Mouse (Mus musculus) stomach, embryonic 14.5 days (tissue): Measurements from ENCODE around the gene Pcdh15. TPM values are rescaled to one million over a fixed set of nuclear protein-coding genes. Genes with fewer than 3 reads are reported as not detected.

Source experiments
- ATAC-seq: fragments of 200-750 bp; cut with Nextera tagmentation; 2 replicates; pipeline ENCODE4 v1.8.0; 2017; ENCODE audit warnings: low read depth, moderate TSS enrichment; ENCODE audit not compliant: insufficient number of reproducible peaks, insufficient read depth, low FRiP score
- H3K27ac ChIP-seq: fragments of 300-500 bp; sonication (generic); 2 replicates; pipeline ENCODE4 v1.5.1; 2014; ENCODE audit warnings: mild to moderate bottlenecking, low read length, moderate library complexity, mixed read lengths
- H3K27me3 ChIP-seq: fragments of 300-500 bp; sonication (generic); 2 replicates; pipeline ENCODE4 v1.6.1; 2014; ENCODE audit warnings: low read length, control low read depth, mixed read lengths; ENCODE audit not compliant: control insufficient read depth, insufficient read depth
- H3K36me3 ChIP-seq: fragments of 300-500 bp; sonication (generic); 2 replicates; pipeline ENCODE4 v1.6.1; 2014; ENCODE audit warnings: mild to moderate bottlenecking, control low read depth, low read length, moderate library complexity, mixed read lengths; ENCODE audit not compliant: control insufficient read depth, insufficient read depth
- H3K4me1 ChIP-seq: fragments of 300-500 bp; sonication (generic); 2 replicates; pipeline ENCODE4 v1.6.1; 2014; ENCODE audit warnings: low read length, control low read depth, mixed read lengths; ENCODE audit not compliant: control insufficient read depth, insufficient read depth
- H3K4me2 ChIP-seq: fragments of 300-500 bp; sonication (generic); replicated peaks from 2 replicates; pipeline ENCODE4 v1.6.1; 2014; ENCODE audit warnings: low read depth, low read length, control low read depth
- H3K4me3 ChIP-seq: fragments of 300-500 bp; sonication (generic); 2 replicates; pipeline ENCODE4 v1.5.1; 2014; ENCODE audit warnings: low read depth, low read length, control low read depth
- H3K9ac ChIP-seq: fragments of 300-500 bp; sonication (generic); replicated peaks from 2 replicates; pipeline ENCODE4 v1.6.1; 2014; ENCODE audit warnings: low read depth, mild to moderate bottlenecking, control low read depth, low read length, moderate library complexity, mixed read lengths
- H3K9me3 ChIP-seq: fragments of 300-500 bp; sonication (generic); 2 replicates; pipeline ENCODE4 v1.6.1; 2016; ENCODE audit warnings: low read depth, low read length, control low read depth; ENCODE audit not compliant: control insufficient read depth
- WGBS: fragments of 180-500 bp; shearing (Covaris S2); extraction: QIAGEN DNeasy Blood & Tissue Kit; methylation state at CpG from one replicate; pipeline ENCODE4 v1.1.7; 2014; 5-methylcytosine and 5-hydroxymethylcytosine counted together
- polyA plus RNA-seq: library from polyadenylated mRNA; unstranded; fragments of >200 nt; fragmentation: Nextera tagmentation; extraction: Ambion mirVana; gene quantifications from 2 replicates; pipeline ENCODE4 v1.2.1, GENCODE M21; 2014

Pcdh15 gene
- polyA plus RNA-seq, 1 experiment from 2014 or later = 3.4 TPM

GRCm38 (mm10) chr10:73103383-73103994 lies 4.3 kb downstream of the Pcdh15 start:
- no peak for ATAC-seq
- peaks cover 16% of the 10 kb centered on the region for H3K27me3 ChIP-seq
- WGBS = 75% methylated on average over 13 of the region's 13 CpGs
- H3K9me3 ChIP-seq = no peaks in the 10 kb centered on the region
- H3K4me2 ChIP-seq = no peak overlapping the region
- H3K4me1 ChIP-seq = 0 out of 2 replicates have a peak, but pooled peaks cover 2% of the 10 kb centered on the region
- H3K4me3 ChIP-seq = no peak overlapping the region
- no peak overlapping the region for H3K27ac ChIP-seq
- no peak overlapping the region for H3K9ac ChIP-seq
- no peaks in the 10 kb centered on the region for H3K36me3 ChIP-seq

- ATAC-seq = no peak
- H3K27me3 ChIP-seq = no peaks in the 10 kb centered on the region
- WGBS = 48% methylated on average over 2 of the region's 2 CpGs
- no peak overlapping the region for H3K9ac ChIP-seq
- no peaks in the 10 kb centered on the region for H3K36me3 ChIP-seq
- no peak overlapping the region for H3K4me2 ChIP-seq
- no peak overlapping the region for H3K4me3 ChIP-seq
- H3K9me3 ChIP-seq = no peaks in the 10 kb centered on the region
- H3K27ac ChIP-seq = no peak overlapping the region
- H3K4me1 ChIP-seq = no peaks in the 10 kb centered on the region
Measured at GRCm38 (mm10) chr10:73105893-73106292, 6.8 kb downstream of the Pcdh15 start.

- no peaks in the 10 kb centered on the region for H3K9me3 ChIP-seq
- H3K4me2 ChIP-seq = no peak overlapping the region
- no peaks in the 10 kb centered on the region for H3K27me3 ChIP-seq
- H3K9ac ChIP-seq = no peak overlapping the region
- H3K4me1 ChIP-seq = no peaks in the 10 kb centered on the region
- 60% methylated on average over 3 of the region's 3 CpGs for WGBS
- no peak for ATAC-seq
- no peaks in the 10 kb centered on the region for H3K36me3 ChIP-seq
- no peak overlapping the region for H3K27ac ChIP-seq
- H3K4me3 ChIP-seq = no peak overlapping the region
Measured at GRCm38 (mm10) chr10:73137985-73138384, 38.8 kb downstream of the Pcdh15 start.

- no peaks in the 10 kb centered on the region for H3K4me1 ChIP-seq
- no peaks in the 10 kb centered on the region for H3K27me3 ChIP-seq
- ATAC-seq = no peak
- no peak overlapping the region for H3K27ac ChIP-seq
- H3K4me2 ChIP-seq = no peak overlapping the region
- no peaks in the 10 kb centered on the region for H3K9me3 ChIP-seq
- H3K9ac ChIP-seq = no peak overlapping the region
- no peak overlapping the region for H3K4me3 ChIP-seq
- no peaks in the 10 kb centered on the region for H3K36me3 ChIP-seq
Measured at GRCm38 (mm10) chr10:73147543-73147942, 48.4 kb downstream of the Pcdh15 start.

GRCm38 (mm10) chr10:73147978-73148377 lies 48.8 kb downstream of the Pcdh15 start:
- Histone ChIP-seq H3K27me3 (no peaks in the 10 kb centered on the region), H3K9ac (no peak overlapping the region), H3K9me3 (no peaks in the 10 kb centered on the region), H3K4me2 (no peak overlapping the region), H3K36me3 (no peaks in the 10 kb centered on the region), H3K4me1 (no peaks in the 10 kb centered on the region), H3K27ac (no peak overlapping the region), H3K4me3 (no peak overlapping the region)
- 83% methylated on average over 4 of the region's 4 CpGs for WGBS
- no peak for ATAC-seq

- no peak for ATAC-seq
- H3K4me1 ChIP-seq = no peaks in the 10 kb centered on the region
Measured at GRCm38 (mm10) chr10:73154544-73154943, 55.4 kb downstream of the Pcdh15 start.

GRCm38 (mm10) chr10:73161757-73162156 lies 62.6 kb downstream of the Pcdh15 start:
- no peaks in the 10 kb centered on the region for H3K27me3 ChIP-seq
- no peak overlapping the region for H3K9ac ChIP-seq
- no peaks in the 10 kb centered on the region for H3K4me1 ChIP-seq
- no peaks in the 10 kb centered on the region for H3K9me3 ChIP-seq
- no peaks in the 10 kb centered on the region for H3K36me3 ChIP-seq
- WGBS = 88% methylated on average over 1 of the region's 1 CpGs
- ATAC-seq = no peak
- H3K4me3 ChIP-seq = no peak overlapping the region
- H3K27ac ChIP-seq = no peak overlapping the region
- no peak overlapping the region for H3K4me2 ChIP-seq

More at GRCm38 (mm10) chr10:73154544-73154943, 55.4 kb downstream of the Pcdh15 start:
- Histone ChIP-seq H3K9me3 (no peaks in the 10 kb centered on the region), H3K27me3 (no peaks in the 10 kb centered on the region), H3K27ac (no peak overlapping the region), H3K9ac (no peak overlapping the region), H3K4me3 (no peak overlapping the region), H3K36me3 (no peaks in the 10 kb centered on the region), H3K4me2 (no peak overlapping the region)
- 91% methylated on average over 5 of the region's 5 CpGs for WGBS

GRCm38 (mm10) chr10:73216001-73216400 lies 116.9 kb downstream of the Pcdh15 start:
- Histone ChIP-seq H3K27me3 (no peaks in the 10 kb centered on the region), H3K4me2 (no peak overlapping the region), H3K36me3 (no peaks in the 10 kb centered on the region), H3K27ac (no peak overlapping the region), H3K4me3 (no peak overlapping the region), H3K9me3 (no peaks in the 10 kb centered on the region), H3K4me1 (no peaks in the 10 kb centered on the region), H3K9ac (no peak overlapping the region)
- no peak for ATAC-seq
- WGBS = 63% methylated on average over 2 of the region's 2 CpGs

GRCm38 (mm10) chr10:73242294-73242693 lies 143.2 kb downstream of the Pcdh15 start:
- H3K4me2 ChIP-seq = no peak overlapping the region
- no peak overlapping the region for H3K27ac ChIP-seq
- no peaks in the 10 kb centered on the region for H3K27me3 ChIP-seq
- 67% methylated on average over 5 of the region's 5 CpGs for WGBS
- no peaks in the 10 kb centered on the region for H3K4me1 ChIP-seq
- no peaks in the 10 kb centered on the region for H3K9me3 ChIP-seq
- no peak overlapping the region for H3K9ac ChIP-seq
- ATAC-seq = no peak
- H3K4me3 ChIP-seq = no peak overlapping the region
- H3K36me3 ChIP-seq = no peaks in the 10 kb centered on the region
